23 mouse cellular contexts compared by ENCODE assay signal in genomic region chr4:152192569-152192968, GRCm38 (mm10). TPM values are rescaled to one million over a fixed set of nuclear protein-coding genes. Genes with fewer than 3 reads are reported as not detected.
DNase-seq lines count a peak whose midpoint lies in the region; ATAC-seq and TF ChIP-seq lines count a peak whose summit lies in the region.
"Had no signal": no experiment of that assay in that cellular context is flagged by ENCODE, and none has a peak within 500 bp of the region (broad histone marks: within the 10 kb centered on the region; RNA-seq: fewer than 3 reads in every experiment).

No protein-coding gene starts in this region.

- peaks cover 5% of the 10 kb centered on the region; the same call in 1 of the 2 replicates for H3K36me3 ChIP-seq in forebrain, embryonic 10.5 days (replicated peaks)
- H3K36me3 ChIP-seq in forebrain, embryonic 12.5 days (replicated peaks) = no peaks in the 10 kb centered on the region
- no peaks in the 10 kb centered on the region for H3K36me3 ChIP-seq in embryonic facial prominence, embryonic 14.5 days (ENCODE audit: control insufficient read depth, insufficient read depth, low read length)
- H3K36me3 ChIP-seq in hindbrain, postnatal 0 days (ENCODE audit: insufficient read depth, low read length) = no peaks in the 10 kb centered on the region
- H3K36me3 ChIP-seq: embryonic facial prominence, embryonic 12.5 days had no signal

- intact Hi-C loops in left cerebral cortex, adult 2 months (cut with DNase I) = no loop called here

- WGBS in forebrain, embryonic 10.5 days = 55% methylated on average over 4 of the region's 4 CpGs
- WGBS in forebrain, embryonic 12.5 days = 26% methylated on average over 4 of the region's 4 CpGs
- 25% methylated on average over 4 of the region's 4 CpGs for WGBS in embryonic facial prominence, embryonic 14.5 days
- 30% methylated on average over 4 of the region's 4 CpGs for WGBS in hindbrain, postnatal 0 days

- peaks cover 30% of the 10 kb centered on the region for H3K4me1 ChIP-seq in forebrain, embryonic 10.5 days
- peaks cover 17% of the 10 kb centered on the region for H3K4me1 ChIP-seq in forebrain, embryonic 12.5 days
- peaks cover 10% of the 10 kb centered on the region; the same call in 1 of the 2 replicates for H3K4me1 ChIP-seq in embryonic facial prominence, embryonic 14.5 days (ENCODE audit: control insufficient read depth, insufficient read depth, low read length)
- no peaks in the 10 kb centered on the region for H3K4me1 ChIP-seq in hindbrain, postnatal 0 days (ENCODE audit: insufficient read depth, low read length)

- no peak overlapping the region for H3K4me3 ChIP-seq in forebrain, embryonic 10.5 days
- no peak overlapping the region for H3K4me3 ChIP-seq in forebrain, embryonic 12.5 days (replicated peaks)
- H3K4me3 ChIP-seq in left cerebral cortex, adult 2 months = no peak overlapping the region
- no peak overlapping the region for H3K4me3 ChIP-seq in embryonic facial prominence, embryonic 14.5 days (ENCODE audit: low read depth, low read length)
- no peak overlapping the region for H3K4me3 ChIP-seq in hindbrain, postnatal 0 days (ENCODE audit: low read length)
- H3K4me3 ChIP-seq: embryonic facial prominence, embryonic 12.5 days had no signal

- ATAC-seq in forebrain, embryonic 12.5 days (ENCODE audit: low FRiP score) = no peak
- ATAC-seq in embryonic facial prominence, embryonic 14.5 days (ENCODE audit: low read depth) = peak; percentile 54
- no peak for ATAC-seq in hindbrain, postnatal 0 days

- no peaks in the 10 kb centered on the region for H3K9me3 ChIP-seq in forebrain, embryonic 10.5 days
- no peaks in the 10 kb centered on the region for H3K9me3 ChIP-seq in forebrain, embryonic 12.5 days
- no peaks in the 10 kb centered on the region for H3K9me3 ChIP-seq in embryonic facial prominence, embryonic 14.5 days (ENCODE audit: control insufficient read depth, low read length)
- H3K9me3 ChIP-seq in hindbrain, postnatal 0 days (ENCODE audit: low read length) = no peaks in the 10 kb centered on the region
- H3K9me3 ChIP-seq: embryonic facial prominence, embryonic 12.5 days had no signal

- H3K27ac ChIP-seq in forebrain, embryonic 10.5 days = 0 out of 2 replicates have a peak overlapping the region, but pooled peaks have one; percentile 20
- H3K27ac ChIP-seq in forebrain, embryonic 12.5 days = no peak overlapping the region
- H3K27ac ChIP-seq in left cerebral cortex, adult 2 months = peak overlapping the region; percentile 75
- peak overlapping the region; percentile 58 for H3K27ac ChIP-seq in embryonic facial prominence, embryonic 14.5 days (replicated peaks; ENCODE audit: low read depth, low read length)
- peak overlapping the region; percentile 16; the same call in 1 of the 2 replicates for H3K27ac ChIP-seq in hindbrain, postnatal 0 days
- H3K27ac ChIP-seq: macrophage had no signal

- no peak overlapping the region for H3K9ac ChIP-seq in forebrain, embryonic 12.5 days
- H3K9ac ChIP-seq in embryonic facial prominence, embryonic 14.5 days (ENCODE audit: low read depth, low read length) = no peak overlapping the region
- H3K9ac ChIP-seq in hindbrain, postnatal 0 days (replicated peaks; ENCODE audit: low read length) = no peak overlapping the region
- H3K9ac ChIP-seq: embryonic facial prominence, embryonic 12.5 days had no signal

- H3K27me3 ChIP-seq in forebrain, embryonic 10.5 days (ENCODE audit: poor library complexity, severe bottlenecking) = no peaks in the 10 kb centered on the region
- no peaks in the 10 kb centered on the region for H3K27me3 ChIP-seq in forebrain, embryonic 12.5 days
- no peaks in the 10 kb centered on the region for H3K27me3 ChIP-seq in embryonic facial prominence, embryonic 14.5 days (replicated peaks; ENCODE audit: control insufficient read depth, insufficient read depth, low read length)
- H3K27me3 ChIP-seq in hindbrain, postnatal 0 days (ENCODE audit: insufficient read depth, low read length) = no peaks in the 10 kb centered on the region
- H3K27me3 ChIP-seq: CH12.LX; embryonic facial prominence, embryonic 12.5 days had no signal

- no peak for TF ChIP-seq CTCF in left cerebral cortex, adult 2 months (IDR thresholded peaks at IDR 0.05)
- TF ChIP-seq CTCF in hindbrain, postnatal 0 days (IDR thresholded peaks at IDR 0.05; ENCODE audit: low read depth) = no peak

- H3K4me2 ChIP-seq in forebrain, embryonic 12.5 days = no peak overlapping the region
- H3K4me2 ChIP-seq in embryonic facial prominence, embryonic 14.5 days (ENCODE audit: low read depth, low read length) = no peak overlapping the region
- H3K4me2 ChIP-seq in hindbrain, postnatal 0 days (ENCODE audit: low read depth, low read length) = no peak overlapping the region
- H3K4me2 ChIP-seq: embryonic facial prominence, embryonic 12.5 days had no signal

- DNase-seq in forebrain, embryonic 10.5 days (ENCODE audit: extremely low spot score, low spot score) = no peak
- DNase-seq in left cerebral cortex, adult 2 months (ENCODE audit: extremely low spot score in 1 of 2, low spot score in 2 of 2) = no peak
- no peak for DNase-seq in left cerebral cortex, adult 9 months (ENCODE audit: low spot score in 2 of 2)
- DNase-seq in embryonic facial prominence, embryonic 14.5 days (ENCODE audit: low spot score) = no peak
- peak; percentile 31 for DNase-seq in hindbrain, postnatal 0 days (ENCODE audit: low spot score)
- no peak for DNase-seq in left cerebral cortex, adult 11 months (ENCODE audit: low spot score)
- no peak for DNase-seq in embryo, embryonic 11 days
- DNase-seq: adrenal gland, postnatal 14 days; cerebellum, postnatal 10 days; gastrocnemius, postnatal 25 days; heart, postnatal 14 days; kidney, adult 11 months; kidney, postnatal 4 days; liver; lung, adult 18-20 months had no signal

RNA-seq across cellular contexts. Expression of gene Acot7, which starts 14.6 kb away (rescaled TPM):
- 61.0 and 64.4 TPM in 2 replicates for polyA plus RNA-seq in forebrain, embryonic 10.5 days (2016; fragmentation: Nextera tagmentation; extraction: Ambion mirVana)
- 85.9 and 86.7 TPM in 2 replicates for polyA plus RNA-seq in forebrain, embryonic 12.5 days (2016; fragmentation: Nextera tagmentation; extraction: Ambion mirVana)
- total RNA-seq in left cerebral cortex, adult 2 months (2021) = 100 to 1,000 TPM; 300 to 307 TPM
- 70.1 and 71.8 TPM in 2 replicates for polyA plus RNA-seq in embryonic facial prominence, embryonic 14.5 days (2014; fragmentation: Nextera tagmentation; extraction: Ambion mirVana)
- 249 and 259 TPM in 2 replicates for total RNA-seq in hindbrain, postnatal 0 days (2014; rRNA removed)
- polyA plus RNA-seq in hindbrain, postnatal 0 days (2015; fragmentation: Nextera tagmentation; extraction: Ambion mirVana) = 455 and 488 TPM in 2 replicates

RNA-seq across cellular contexts. Expression of gene Hes2, which starts 33.9 kb away (rescaled TPM):
- not detected in 2 replicates for polyA plus RNA-seq in forebrain, embryonic 10.5 days (2016; fragmentation: Nextera tagmentation; extraction: Ambion mirVana)
- polyA plus RNA-seq in forebrain, embryonic 12.5 days (2016; fragmentation: Nextera tagmentation; extraction: Ambion mirVana) = not detected in 2 replicates
- total RNA-seq in left cerebral cortex, adult 2 months (2021) = not detected
- polyA plus RNA-seq in embryonic facial prominence, embryonic 14.5 days (2014; fragmentation: Nextera tagmentation; extraction: Ambion mirVana) = 0.25 and 0.43 TPM in 2 replicates
- total RNA-seq in hindbrain, postnatal 0 days (2014; rRNA removed) = not detected in 2 replicates
- not detected in 2 replicates for polyA plus RNA-seq in hindbrain, postnatal 0 days (2015; fragmentation: Nextera tagmentation; extraction: Ambion mirVana)
- total RNA-seq: adrenal gland, postnatal 14 days; CH12.LX; gastrocnemius, postnatal 25 days; heart, postnatal 14 days; left cerebral cortex, adult 8-10 months had no signal
- polyA plus RNA-seq: embryonic facial prominence, embryonic 12.5 days; frontal cortex, adult 2 months; midbrain, embryonic 14.5 days; thymus, postnatal 0 days had no signal

RNA-seq across cellular contexts. Expression of gene Espn, which starts 40.4 kb away (rescaled TPM):
- polyA plus RNA-seq in forebrain, embryonic 10.5 days (2016; fragmentation: Nextera tagmentation; extraction: Ambion mirVana) = 5.6 and 5.9 TPM in 2 replicates
- 1.8 and 2.1 TPM in 2 replicates for polyA plus RNA-seq in forebrain, embryonic 12.5 days (2016; fragmentation: Nextera tagmentation; extraction: Ambion mirVana)
- 1 to 10 TPM; 2.1 to 2.6 TPM for total RNA-seq in left cerebral cortex, adult 2 months (2021)
- polyA plus RNA-seq in embryonic facial prominence, embryonic 14.5 days (2014; fragmentation: Nextera tagmentation; extraction: Ambion mirVana) = 4.2 and 4.4 TPM in 2 replicates
- total RNA-seq in hindbrain, postnatal 0 days (2014; rRNA removed) = 0.47 and 1.4 TPM in 2 replicates
- 0.71 and 0.79 TPM in 2 replicates for polyA plus RNA-seq in hindbrain, postnatal 0 days (2015; fragmentation: Nextera tagmentation; extraction: Ambion mirVana)
- polyA plus RNA-seq: midbrain, embryonic 14.5 days had no signal
